Mouse (Mus musculus) embryo, embryonic 10 days (tissue): Measurements from ENCODE around the gene Cabin1.
A peak's percentile ranks its signal among the peaks of the same experiment; 100 is the strongest.
"Not testable (repeated sequence)": the region's sequence is repeated elsewhere in the genome, so short reads cannot be mapped to it uniquely, and the experiment has no call there.

Experiments
- DNase-seq: peaks from one replicate; pipeline ENCODE4 v3.0.0-alpha.2; 2015; ENCODE audit warnings: low spot score

Cabin1 gene

GRCm38 (mm10) chr10:75767756-75768155, 3.6 kb upstream of the Cabin1 start:
- not testable (repeated sequence) for DNase-seq

- no peak for DNase-seq
Observed at GRCm38 (mm10) chr10:75766856-75767255, 2.7 kb upstream of the Cabin1 start.

DNA sequence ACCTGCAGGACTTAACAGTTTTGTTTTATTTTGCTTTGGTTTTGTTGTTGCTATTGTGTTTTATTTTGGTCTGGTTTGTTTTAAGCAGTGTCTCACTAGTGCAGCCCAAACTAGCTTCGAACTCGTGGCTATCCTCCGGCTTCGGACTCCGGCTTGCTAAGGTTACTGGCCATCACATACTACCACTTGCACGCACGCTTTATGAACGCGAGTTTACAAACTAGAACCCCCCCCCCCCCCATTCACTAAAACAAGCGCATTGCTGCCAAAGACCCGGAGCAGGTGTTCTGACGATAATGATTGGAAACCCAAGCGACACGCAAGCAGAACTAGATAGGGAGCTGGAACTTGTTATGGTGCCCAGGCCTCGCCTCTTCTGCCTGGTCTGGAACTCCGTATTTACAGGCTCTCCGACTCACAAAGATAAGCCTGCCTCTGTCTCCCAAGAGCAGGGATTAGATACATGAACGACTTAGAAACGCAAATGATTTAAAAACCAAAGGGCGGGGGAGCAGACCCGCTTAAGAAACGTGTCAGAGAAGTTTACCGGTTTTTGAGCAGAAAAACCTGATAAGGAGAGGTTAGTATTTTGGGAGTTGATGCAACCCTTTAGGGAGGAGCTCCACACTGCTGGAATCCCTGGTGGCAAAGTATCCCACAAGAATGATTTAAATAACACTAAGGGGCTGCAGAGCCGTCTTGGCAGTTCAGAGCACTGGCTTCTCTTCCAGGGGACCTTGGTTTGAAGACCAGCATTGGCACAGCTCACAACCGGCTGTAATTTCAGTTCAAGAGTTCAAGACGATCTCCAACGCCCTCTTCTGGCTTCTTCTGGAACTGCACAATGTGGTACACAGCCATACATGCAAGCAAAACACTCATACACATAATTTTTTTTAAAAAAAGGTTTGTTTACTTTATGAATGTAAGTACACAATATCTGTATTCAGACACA, 655 bp upstream of the Cabin1 start:
- peak; percentile 95 for DNase-seq

GRCm38 (mm10) chr10:75762413-75762812, 1.7 kb downstream of the Cabin1 start:
- DNase-seq = no peak

DNA sequence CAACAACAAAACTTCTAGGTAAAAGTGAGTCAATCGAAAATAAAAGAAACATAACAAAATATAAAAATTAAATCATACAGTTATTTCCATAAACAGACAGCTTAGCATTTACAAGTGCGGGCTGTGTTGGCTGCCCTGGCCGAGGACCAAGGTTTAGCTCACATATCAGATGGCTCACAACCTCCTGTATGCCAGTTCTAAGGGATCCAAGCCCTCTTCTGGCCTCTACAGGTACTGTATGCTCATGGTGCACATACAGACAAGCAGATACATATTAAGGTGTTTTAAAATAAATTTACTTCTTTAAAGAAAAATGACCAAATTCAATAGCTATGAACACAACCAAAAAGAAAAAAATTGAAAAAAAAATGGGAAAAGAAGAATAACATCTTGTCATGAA, 3.8 kb downstream of the Cabin1 start:
- no peak for DNase-seq

DNA sequence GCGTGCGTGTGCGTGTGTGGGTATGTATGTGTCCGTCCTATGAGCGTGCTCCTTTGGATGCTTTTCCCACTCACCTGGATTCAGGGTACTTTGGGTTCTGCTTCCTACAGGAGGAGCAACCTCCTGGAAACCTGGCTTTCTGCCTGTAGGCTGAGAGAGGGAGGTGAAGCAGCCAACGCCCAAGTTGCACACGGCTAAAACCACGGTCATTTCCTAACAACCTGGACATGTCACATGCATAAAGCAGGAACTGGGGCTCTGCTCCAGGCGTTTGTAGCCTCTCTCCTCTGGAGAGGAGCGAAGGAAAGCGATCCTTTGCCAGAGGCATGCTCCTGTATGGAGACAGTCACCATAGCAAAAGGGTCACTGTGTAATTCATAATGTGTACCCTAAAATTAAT, 7.4 kb downstream of the Cabin1 start:
- no peak for DNase-seq

DNA sequence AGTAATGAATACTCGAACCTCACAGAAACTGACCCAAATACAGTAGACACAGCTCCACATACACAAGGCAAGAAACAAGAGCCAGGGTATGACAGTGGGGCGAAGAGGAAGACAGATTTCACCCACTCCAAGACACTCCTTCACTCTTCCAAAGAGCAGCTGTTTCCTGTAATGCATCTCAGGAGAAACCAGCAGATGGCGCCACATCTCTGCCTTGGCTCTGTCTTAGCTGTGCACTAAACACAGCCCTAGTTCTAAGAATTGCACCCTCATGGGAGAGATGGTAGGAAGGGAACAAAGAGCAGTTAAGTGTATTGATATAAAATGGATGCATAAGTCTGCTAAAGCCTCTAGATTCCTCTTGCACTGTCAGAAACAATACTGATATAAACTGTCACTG, 20.1 kb downstream of the Cabin1 start:
- peak; percentile 90 for DNase-seq

- no peak for DNase-seq
Observed at GRCm38 (mm10) chr10:75743369-75743768, 20.8 kb downstream of the Cabin1 start.

GRCm38 (mm10) chr10:75740866-75741265, 23.3 kb downstream of the Cabin1 start:
- no peak for DNase-seq

DNA sequence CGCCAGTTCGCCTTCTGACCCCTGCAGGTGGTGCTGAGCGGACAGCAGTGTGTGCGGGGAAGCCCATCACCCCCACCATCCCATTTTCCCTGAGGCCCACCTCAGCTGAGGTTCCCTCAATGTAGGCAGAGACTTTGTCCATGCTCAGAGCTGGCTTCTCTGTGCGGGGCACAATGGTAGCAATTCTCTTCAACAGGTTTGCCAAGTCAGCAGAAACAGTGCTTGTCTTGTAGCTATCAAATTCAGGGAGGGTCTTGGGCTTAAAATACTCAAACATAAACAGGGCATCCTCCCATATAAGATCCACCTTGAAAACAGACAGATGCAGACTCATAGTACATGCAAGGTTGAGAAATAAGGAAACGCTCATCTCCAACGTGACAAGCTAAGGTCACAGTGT, 38.7 kb downstream of the Cabin1 start:
- no peak for DNase-seq

GRCm38 (mm10) chr10:75720215-75720614, 43.9 kb downstream of the Cabin1 start:
- no peak for DNase-seq

DNA sequence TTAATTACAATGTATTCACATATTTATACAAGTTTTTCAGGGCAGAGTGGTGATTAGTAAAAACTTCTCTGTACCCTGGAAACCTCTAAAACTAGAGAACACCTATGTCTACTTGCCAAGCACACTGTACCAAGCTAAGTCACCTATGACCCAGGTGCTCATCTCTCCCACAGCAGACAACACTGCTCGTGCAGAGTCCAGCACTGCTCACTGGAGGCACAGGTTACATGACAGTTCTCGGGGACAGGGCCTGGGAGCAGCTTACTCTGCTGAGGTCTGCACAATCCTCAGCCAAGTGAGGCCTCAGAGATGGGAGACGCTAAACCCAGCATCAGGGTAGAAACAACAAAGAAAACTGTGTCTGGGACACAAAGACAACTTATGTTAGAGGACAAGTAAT, 49.3 kb downstream of the Cabin1 start:
- DNase-seq = no peak

DNA sequence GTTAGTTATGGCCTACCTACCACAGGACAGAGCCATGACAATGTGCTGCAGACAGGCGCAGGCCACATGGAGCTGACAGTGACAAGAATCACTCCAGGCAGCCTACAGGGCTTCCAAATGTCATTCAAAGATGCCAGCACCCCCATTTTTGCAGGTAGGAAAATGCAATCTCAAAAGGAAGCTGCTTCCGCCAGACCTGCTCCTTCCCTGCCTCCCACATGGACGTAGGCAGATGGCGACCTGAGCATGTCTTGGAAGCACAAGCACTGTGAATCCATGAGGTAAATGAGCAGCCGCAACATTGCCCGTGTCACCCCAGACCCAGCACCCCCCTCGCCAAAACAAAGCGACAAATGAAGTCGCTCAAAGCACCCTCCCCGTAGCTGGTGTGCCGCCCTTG, 51.1 kb downstream of the Cabin1 start:
- no peak for DNase-seq

GRCm38 (mm10) chr10:75710210-75710609, 53.9 kb downstream of the Cabin1 start:
- no peak for DNase-seq

DNA sequence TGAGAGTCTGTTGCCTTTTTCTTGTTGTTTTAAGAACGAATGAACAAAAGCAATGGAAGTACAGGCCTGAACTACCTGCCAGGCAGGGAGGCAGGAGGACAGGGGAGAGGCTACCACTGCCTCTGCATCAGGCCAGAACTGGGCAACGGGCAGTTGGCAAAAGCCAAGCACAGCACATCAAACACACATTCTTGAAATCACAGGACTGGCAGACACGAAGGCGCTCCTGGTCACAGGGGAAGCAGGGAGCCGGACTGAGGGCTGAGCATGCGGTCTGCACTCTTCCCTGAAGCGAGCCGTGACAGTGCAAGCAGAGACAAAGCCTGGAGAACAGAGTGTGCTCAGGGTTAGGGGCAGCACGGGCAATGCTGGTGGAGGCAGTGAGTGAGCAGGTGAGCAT, 54.9 kb downstream of the Cabin1 start:
- DNase-seq = no peak

DNA sequence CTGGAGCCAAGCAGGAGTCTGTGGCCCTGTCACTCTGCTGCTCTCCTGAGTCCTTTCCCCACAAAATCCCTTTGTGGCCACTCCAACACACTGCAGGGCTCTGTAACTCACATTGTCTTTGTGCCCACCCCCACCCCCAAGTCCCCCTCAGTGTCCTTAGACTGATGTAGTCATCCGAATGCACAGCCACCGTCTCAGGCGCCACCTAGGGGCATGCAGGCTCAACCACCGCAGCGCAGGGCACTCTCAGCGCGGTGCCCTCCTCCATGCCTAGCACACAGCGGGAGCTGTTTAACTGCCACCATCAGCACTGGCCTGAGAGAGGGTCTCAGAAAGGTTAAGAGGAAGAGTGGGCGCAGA, 55.5 kb downstream of the Cabin1 start:
- DNase-seq = peak; percentile 53

GRCm38 (mm10) chr10:75707901-75708632, 56.1 kb downstream of the Cabin1 start:
- DNase-seq = no peak

- DNase-seq = no peak
Observed at GRCm38 (mm10) chr10:75706632-75707216, 57.4 kb downstream of the Cabin1 start.

DNA sequence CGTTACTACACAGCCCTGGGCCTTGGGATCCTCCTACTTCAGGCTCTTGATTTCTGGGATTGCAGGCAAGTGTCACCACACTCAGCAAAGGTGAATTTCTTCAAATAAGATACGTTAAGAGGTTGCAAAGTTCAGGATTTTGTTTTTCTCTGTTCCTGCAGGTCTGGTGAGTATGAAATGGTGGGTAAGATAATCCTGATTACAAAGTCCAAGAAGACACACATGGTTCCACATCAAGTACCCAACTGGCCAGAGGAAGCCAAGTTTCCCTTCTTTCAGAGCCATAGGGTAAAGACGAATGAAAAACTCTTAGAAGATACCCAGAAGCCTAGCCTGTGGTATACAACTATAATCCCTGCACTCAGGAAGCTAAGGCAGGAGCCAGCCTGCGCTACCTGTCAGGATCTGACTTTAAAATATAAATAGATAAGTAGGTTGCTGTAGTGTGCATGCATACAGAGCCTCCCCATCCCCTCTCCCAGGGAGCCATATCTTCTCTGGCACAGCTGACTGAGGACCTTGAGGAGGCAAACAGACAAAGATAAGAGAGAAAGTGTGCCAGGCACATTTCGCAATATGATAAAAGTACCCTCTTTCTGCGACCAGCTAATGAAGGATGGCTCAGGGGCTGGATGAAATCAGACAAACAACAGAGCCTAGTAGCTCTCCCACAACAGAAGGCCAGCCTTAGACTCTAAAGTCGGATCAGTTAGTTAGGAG, 58.3 kb downstream of the Cabin1 start:
- DNase-seq = no peak

GRCm38 (mm10) chr10:75704212-75705185, 59.6 kb downstream of the Cabin1 start:
- peak; percentile 12 for DNase-seq

DNA sequence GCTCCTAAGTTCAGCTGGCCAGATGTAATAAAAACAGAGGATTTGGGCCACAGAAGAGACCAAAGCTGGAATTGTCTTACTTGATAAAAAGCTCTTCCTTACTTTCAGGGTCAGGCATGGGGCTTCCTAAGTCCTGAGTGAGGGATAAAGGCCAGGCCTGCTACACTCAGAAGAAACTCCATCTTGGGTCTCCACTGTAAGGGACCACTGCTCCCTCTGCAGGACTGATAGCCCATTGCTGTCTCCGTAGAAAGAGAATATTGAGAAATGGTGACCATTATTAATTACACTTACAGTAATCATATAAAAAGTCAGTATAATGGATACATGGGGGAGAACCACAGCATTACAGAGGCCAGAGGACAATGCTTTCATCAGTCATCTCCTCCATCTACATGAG, 60.6 kb downstream of the Cabin1 start:
- DNase-seq = no peak
